Mouse (Mus musculus) left cerebral cortex, adult 18-20 months (tissue): ENCODE measurements at regions not wholly inside any gene's neighbourhood (a gene's known extent, or its start where the extent isn't known, plus 50 kb on each side); places are given as distances from the start of the nearest gene placed in this dataset.
A peak's percentile ranks its signal among the peaks of the same experiment; 100 is the strongest.

ENCODE experiments used
- DNase-seq, 2 experiments: peaks; one replicate each; pipeline ENCODE4 v3.0.0; 2021 to 2022; ENCODE audit warnings: low spot score in 2 of 2, mixed read lengths in 1 of 2

DNA sequence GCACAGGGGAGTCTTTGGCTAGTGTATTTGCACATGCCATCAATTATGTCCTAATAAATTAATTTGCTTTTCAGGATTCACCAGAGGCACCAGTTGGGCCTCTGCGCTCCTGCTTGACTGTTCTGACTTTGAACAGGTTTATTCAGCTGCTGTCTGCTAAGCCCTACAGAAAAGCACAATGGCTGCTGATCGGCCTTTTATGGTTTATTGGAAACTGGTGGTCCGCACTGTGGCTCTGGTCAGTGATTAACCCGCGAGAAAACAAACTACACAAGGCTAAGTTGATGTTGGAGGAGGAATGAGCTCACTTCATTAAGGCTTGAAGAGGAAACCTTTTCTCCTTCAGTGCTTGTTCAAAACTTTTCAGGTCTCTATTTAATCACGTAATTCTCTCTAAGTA is 208.4 kb upstream of the Gpr101 start:
- DNase-seq, result no peak

DNA sequence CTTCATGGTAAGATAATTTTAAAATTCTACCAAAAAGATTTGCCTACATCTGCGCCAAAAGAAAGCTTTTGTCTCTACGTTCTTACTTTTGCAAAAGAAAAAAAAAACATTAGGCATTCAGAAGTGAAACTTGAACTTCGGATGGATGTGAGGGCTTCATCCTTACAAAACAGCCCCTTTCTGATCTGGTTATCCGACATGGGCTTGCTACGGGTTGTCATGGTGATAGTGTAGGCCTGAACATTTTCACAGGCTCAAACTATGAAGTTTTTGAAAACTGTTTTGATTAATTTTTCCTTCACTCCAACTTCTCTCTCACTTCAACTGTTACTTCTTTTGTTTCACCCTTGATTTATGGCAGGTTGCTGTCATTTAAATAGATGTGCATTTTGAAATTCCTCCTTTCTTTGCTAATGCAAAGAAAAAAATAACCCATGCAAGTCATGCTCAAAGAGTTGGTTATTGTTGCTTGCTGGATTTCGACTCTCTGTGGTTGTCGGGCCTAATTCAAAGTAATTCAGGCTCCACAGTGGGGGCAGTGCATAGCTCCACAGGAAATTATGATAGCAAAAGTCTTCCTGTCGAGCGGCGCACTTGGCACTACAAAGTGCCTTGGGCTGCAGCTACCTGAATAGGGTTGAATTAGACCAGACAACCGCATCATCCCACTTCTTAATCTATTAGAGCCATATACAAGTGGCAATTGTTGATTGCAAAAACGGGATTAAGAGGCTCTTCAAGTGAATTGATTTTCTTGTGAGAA is 205.7 kb upstream of the Gpr101 start:
- DNase-seq, result no peak

DNA sequence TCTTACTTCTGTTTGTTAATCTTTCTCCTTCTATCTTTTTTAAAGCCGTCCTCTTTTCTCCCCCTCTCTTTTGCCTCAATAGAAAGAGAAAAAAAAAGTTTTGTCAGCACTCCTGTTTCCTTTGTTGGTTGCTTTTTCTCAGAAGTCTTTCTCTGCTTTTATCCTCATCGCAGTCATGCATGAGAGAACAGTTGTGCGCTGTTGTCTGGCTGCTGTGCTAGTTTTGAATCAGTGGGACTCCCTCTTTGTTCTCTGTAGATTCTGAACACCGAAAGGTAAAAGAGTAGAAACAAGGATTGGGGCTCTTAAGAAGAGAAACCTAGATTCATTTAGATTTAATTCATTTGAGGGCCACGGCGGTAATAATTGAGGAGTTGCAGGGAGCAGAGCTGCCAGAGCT is 204.9 kb upstream of the Gpr101 start:
- DNase-seq, result no peak

DNA sequence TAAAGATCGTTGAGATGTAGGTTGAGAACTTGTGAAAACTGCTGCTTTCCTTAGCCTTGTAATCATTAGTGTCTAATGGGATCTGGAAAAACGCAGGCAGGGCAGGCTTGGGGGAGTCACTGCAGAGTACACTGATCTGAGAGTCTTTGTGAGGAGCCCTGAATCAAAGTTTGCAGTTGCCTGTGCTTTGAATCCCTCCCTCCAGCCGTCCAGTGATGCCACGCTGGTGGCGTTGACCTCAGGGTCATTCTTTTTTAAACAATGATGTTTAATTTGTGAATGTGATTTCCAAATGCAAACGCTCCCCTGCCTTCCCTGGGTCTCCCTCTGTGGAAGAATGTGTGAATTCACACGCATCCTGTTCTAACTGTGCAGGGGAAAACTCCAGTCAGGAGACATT is 204.4 kb upstream of the Gpr101 start:
- no peak for DNase-seq

DNA sequence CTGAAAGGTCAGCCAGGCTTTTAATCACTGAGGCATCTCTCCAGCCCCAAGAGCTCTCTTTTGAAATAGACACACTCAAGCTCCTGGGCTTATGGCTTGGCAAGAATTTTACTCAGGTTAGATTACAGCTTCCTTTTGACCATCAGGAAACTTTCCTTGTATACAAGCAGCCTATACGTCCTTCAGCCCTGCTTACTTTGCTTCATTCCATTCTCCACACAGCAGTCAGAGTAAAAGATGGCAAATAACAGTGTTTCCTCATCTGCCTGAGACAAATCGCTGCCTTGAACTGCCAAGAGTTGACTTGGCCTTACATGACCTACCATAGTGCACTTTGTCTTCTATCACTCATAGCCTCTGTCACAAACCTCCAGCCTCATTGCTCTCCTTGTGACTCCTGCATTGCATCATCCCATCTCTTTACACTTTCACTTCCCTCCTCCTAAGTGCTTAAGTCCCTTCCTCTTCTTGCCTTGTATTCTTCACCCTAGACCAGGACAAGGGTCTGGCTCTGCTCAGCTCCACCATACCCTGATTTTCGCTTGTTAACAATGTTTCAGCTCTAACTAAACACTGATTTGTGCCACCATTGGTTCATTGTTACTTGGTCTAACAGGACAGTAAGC is 203.2 kb upstream of the Gpr101 start:
- no peak for DNase-seq

DNA sequence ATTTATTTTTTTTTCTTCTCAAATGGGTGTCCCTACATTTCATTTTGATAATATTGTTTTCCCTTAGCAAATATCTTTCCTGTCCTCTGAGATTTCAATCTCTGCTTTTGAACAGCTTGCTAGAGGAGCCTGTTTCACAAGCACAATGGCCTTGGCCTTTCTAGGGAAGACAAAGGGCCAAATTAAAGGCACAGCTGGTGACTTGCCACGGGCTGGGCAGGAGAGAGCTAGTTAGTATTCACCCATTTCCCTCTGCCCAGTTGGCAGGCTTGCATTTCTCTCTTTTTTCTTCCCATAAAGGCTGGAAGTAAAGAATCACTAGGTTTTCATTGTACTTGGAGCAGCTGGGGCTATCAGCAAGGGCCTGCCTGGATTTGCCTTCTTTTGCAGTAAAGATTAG is 188.9 kb upstream of the Gpr101 start:
- DNase-seq, result no peak

DNA sequence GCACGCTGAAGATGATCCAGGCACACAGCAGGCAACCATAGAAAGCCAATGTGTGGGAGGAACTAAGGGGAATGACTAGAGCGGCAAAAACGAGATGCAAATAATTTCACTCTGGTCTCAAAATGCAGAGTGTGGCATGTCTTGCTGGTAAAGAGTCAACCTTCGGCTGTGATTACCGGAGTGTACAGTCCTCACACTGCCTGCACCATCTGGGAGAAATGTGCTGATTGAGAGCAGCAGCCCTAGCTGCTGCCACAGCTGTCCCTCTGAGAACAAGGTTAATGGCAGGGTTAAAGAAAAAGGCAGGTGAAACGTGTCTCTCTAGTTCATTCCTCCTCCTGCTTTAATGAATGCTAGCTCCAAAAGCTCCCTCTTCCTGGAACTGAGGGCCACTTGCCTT is 173.2 kb upstream of the Gpr101 start:
- no peak for DNase-seq

DNA sequence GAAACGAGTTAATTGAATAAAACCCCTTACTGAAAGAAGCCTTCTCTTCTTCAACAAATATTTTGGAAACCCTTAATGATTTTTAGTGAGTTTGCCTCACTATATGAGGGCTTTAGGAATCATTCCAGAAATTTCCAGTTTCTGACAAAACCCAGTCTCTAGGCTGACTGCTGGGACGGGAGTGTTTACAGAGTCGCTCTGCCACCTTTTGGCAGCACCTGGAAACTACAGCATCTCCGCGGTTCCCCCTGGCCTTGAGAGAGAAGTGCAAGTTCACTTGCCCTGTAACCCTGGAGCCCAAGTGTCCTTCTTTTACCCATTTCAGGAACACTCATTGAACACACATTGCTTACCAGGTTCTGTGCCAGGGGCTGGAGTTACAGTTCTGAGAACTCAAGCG is 171.4 kb upstream of the Gpr101 start:
- DNase-seq, result peak in 1 of 2 experiments; percentile 2

DNA sequence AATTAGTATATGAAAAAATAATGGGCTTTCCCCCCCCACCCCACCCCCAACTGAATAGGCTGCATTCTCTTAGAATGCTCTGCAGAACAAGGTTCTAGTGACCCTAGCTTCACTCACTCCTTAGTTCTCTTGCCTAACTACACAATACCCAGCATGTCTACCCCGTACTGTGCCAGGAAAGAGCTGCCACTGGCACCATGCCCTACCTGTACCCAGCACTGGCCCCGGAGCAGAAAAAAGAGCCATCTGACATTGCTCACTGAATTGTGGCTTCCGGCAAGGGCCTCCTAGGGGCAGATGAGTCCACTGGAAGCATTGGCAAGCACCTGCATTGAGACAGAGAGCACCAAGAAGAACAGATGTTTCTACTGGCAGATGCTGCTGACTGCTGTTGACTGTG is 156.0 kb upstream of the Gpr101 start:
- no peak for DNase-seq

DNA sequence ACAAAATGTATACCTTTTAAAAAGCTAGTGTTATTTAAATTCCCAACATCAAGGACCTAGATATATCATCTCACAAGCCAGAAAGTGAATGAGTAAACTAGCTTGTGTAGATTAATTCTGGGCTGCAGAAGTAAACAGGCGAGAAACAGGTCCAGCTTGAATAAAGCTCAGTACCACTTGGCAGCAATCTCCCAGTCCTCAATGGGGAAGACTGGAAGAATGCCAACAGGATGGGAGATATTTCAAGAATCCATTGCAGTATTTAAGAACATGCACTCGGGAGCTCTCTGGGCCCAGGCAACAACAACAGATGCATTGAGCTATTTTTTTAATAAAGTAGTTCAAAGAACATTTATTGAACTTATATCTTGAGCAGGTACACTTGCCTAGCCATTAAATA is 152.5 kb upstream of the Gpr101 start:
- DNase-seq, result no peak

DNA sequence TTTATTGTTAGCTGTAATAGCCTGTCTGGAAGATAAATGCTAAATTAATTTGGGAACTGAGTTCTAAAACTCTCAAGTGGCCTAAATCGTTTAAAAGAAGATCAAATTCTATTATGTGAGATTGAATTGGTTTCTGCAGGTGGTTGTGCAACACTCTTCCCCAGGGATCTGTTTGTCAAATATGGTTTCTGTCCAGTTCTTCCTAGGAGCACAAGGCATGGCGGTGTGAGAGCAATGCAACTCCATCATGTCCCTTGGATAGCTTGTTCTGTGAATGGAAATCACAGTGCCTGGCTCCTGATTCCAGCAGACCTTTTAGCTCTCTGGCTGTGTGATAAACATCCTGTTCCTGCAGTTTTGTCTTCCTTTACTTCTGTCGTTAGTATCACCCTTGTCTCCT is 151.9 kb upstream of the Gpr101 start:
- DNase-seq, result no peak
